ENCODE assay signal across 8 mouse cellular contexts in the genomic region with DNA sequence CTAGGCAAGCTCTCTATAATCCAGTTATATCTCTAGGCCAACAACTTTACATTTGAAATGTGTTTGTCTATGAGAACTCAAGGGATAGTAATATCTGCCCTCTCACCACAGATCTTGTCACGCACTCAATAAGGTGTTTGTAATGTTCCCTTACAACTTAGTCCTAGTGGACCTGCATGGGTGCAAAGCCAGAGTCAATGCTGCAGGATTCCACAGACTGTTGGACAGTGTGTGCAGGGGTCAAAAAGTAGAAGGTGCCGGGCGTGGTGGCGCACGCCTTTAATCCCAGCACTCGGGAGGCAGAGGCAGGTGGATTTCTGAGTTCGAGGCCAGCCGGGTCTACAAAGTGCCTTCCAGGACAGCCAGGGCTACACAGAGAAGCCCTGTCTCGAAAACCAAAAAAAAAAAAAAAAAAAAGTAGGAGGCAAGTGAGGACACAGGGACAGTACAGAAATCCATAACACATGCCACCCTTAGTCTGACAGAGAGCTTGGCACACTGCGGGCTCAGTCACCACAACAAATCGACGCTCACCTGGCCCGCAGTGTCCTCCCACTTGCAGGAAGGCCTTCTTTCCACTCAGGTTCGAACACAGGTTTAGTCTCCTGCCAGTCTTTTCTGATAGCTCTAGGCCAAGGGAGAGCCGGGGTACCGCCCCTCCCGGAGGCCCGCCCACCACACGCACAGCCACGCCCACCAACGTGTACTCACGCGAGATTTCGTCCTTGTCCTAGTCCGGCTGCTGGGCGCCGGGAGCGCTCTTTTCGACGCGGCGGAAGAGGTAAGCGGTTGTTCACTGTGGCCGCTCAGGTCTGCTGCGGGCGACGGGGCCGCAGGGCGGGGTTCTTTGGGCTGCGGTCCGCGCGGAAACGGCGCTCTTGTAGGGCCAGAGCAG. TPM values are rescaled to one million over a fixed set of nuclear protein-coding genes. Genes with fewer than 3 reads are reported as not detected.
DNase-seq lines count a peak whose midpoint lies in the region; ATAC-seq and TF ChIP-seq lines count a peak whose summit lies in the region.

A gene (plus strand): TSS at position 712 of the 895 bp plus-strand sequence.

- 12% methylated on average over 45 of the region's 45 CpGs for WGBS in heart, embryonic 11.5 days (ENCODE audit: insufficient replicate concordance)
- WGBS in kidney, embryonic 16.5 days, result 10% methylated on average over 45 of the region's 45 CpGs
- 3% methylated on average over 45 of the region's 45 CpGs for WGBS in liver, adult 2 months

- H3K9me3 ChIP-seq in erythroblast, embryonic 14.5 days (ENCODE audit: control insufficient read depth, low read length), result no peaks in the 10 kb centered on the region
- H3K9me3 ChIP-seq in heart, embryonic 11.5 days (replicated peaks; ENCODE audit: control insufficient read depth, low read length), result no peaks in the 10 kb centered on the region
- H3K9me3 ChIP-seq in kidney, embryonic 16.5 days (ENCODE audit: low read length), result no peaks in the 10 kb centered on the region

- TF ChIP-seq POLR2A in brain, embryonic 14.5 days (IDR thresholded peaks at IDR 0.05; ENCODE audit: borderline replicate concordance, extremely low read depth, insufficient read depth, insufficient read length, poor library complexity, severe bottlenecking), result peak; percentile 76
- peak; percentile 88 for TF ChIP-seq POLR2A in liver, adult 2 months (IDR thresholded peaks at IDR 0.05; ENCODE audit: extremely low read depth, insufficient read depth, low read length)
- peak; percentile 89 for TF ChIP-seq POLR2A in myocyte (IDR thresholded peaks at IDR 0.05; ENCODE audit: insufficient read length, low read depth)

- peak within 1 kb of the TSS; percentile 80 for H3ac ChIP-seq in C2C12 (ENCODE audit: control insufficient read depth, insufficient read length, low read depth)
- H3ac ChIP-seq in myocyte (ENCODE audit: control insufficient read depth, insufficient read length), result peak within 1 kb of the TSS; percentile 72

- peaks cover 43% of the 10 kb centered on the region for H3K36me3 ChIP-seq in C2C12 (ENCODE audit: control insufficient read depth, insufficient read depth)
- peaks cover 38% of the 10 kb centered on the region for H3K36me3 ChIP-seq in erythroblast, embryonic 14.5 days (ENCODE audit: control insufficient read depth)
- H3K36me3 ChIP-seq in heart, embryonic 11.5 days (ENCODE audit: control insufficient read depth, insufficient read depth, low read length), result peaks cover 15% of the 10 kb centered on the region
- peaks cover 21% of the 10 kb centered on the region for H3K36me3 ChIP-seq in kidney, embryonic 16.5 days (ENCODE audit: insufficient read depth, low read length)
- H3K36me3 ChIP-seq in liver, adult 2 months (ENCODE audit: control insufficient read depth, insufficient read depth, low read length), result peaks cover 26% of the 10 kb centered on the region
- peaks cover 33% of the 10 kb centered on the region for H3K36me3 ChIP-seq in myocyte (ENCODE audit: control insufficient read depth, insufficient read depth)
- peaks cover 3% of the 10 kb centered on the region; the same call in 1 of the 2 replicates for H3K36me3 ChIP-seq in splenic B cell, adult 2 months (ENCODE audit: control insufficient read depth, insufficient read depth, low read length, poor library complexity, severe bottlenecking)

- H3K4me3 ChIP-seq in C2C12 (ENCODE audit: insufficient read depth, poor library complexity, severe bottlenecking), result peak within 1 kb of the TSS; percentile 84
- peak within 1 kb of the TSS; percentile 93 for H3K4me3 ChIP-seq in erythroblast, embryonic 14.5 days (replicated peaks)
- H3K4me3 ChIP-seq in heart, embryonic 11.5 days (ENCODE audit: low read depth, low read length), result peak within 1 kb of the TSS; percentile 90
- H3K4me3 ChIP-seq in kidney, embryonic 16.5 days (ENCODE audit: low read length), result peak within 1 kb of the TSS; percentile 97
- peak within 1 kb of the TSS; percentile 79 for H3K4me3 ChIP-seq in liver, adult 2 months (ENCODE audit: insufficient read depth, low read depth, low read length)
- peak within 1 kb of the TSS; percentile 72 for H3K4me3 ChIP-seq in myocyte

- H3K27ac ChIP-seq in heart, embryonic 11.5 days (ENCODE audit: low read depth, low read length), result peak within 1 kb of the TSS; percentile 96
- H3K27ac ChIP-seq in kidney, embryonic 16.5 days (ENCODE audit: low read length), result peak within 1 kb of the TSS; percentile 93
- H3K27ac ChIP-seq in liver, adult 2 months (replicated peaks; ENCODE audit: insufficient read depth, low read depth, low read length), result peak within 1 kb of the TSS; percentile 76

- peaks cover 46% of the 10 kb centered on the region for H3K79me3 ChIP-seq in C2C12 (ENCODE audit: low read depth)

- H3K4me2 ChIP-seq in heart, embryonic 11.5 days, result peak within 1 kb of the TSS; percentile 83
- H3K4me2 ChIP-seq in kidney, embryonic 16.5 days (replicated peaks; ENCODE audit: low read depth, low read length), result peak within 1 kb of the TSS; percentile 69
- H3K4me2 ChIP-seq in myocyte (ENCODE audit: low read depth), result peak within 1 kb of the TSS; percentile 96

- TF ChIP-seq CTCF in C2C12 (IDR thresholded peaks at IDR 0.05; ENCODE audit: control insufficient read depth, insufficient read depth, insufficient read length), result no peak
- TF ChIP-seq CTCF in brain, embryonic 14.5 days (IDR thresholded peaks at IDR 0.05; ENCODE audit: borderline replicate concordance, extremely low read depth, insufficient read depth, insufficient read length), result no peak
- TF ChIP-seq CTCF in liver, adult 2 months (IDR thresholded peaks at IDR 0.05; ENCODE audit: low read depth, low read length), result no peak

- H3K79me2 ChIP-seq in C2C12 (ENCODE audit: control insufficient read depth, insufficient read depth) (peaks cover 54% of the 10 kb centered on the region), myocyte (ENCODE audit: control insufficient read depth, insufficient read depth) (peaks cover 49% of the 10 kb centered on the region)
- H3K79me2 ChIP-seq in liver, adult 2 months (ENCODE audit: control insufficient read depth, insufficient read depth, low read length), result peaks cover 3% of the 10 kb centered on the region; the same call in 1 of the 2 replicates

- peaks cover 46% of the 10 kb centered on the region for H3K4me1 ChIP-seq in erythroblast, embryonic 14.5 days (ENCODE audit: control insufficient read depth)
- H3K4me1 ChIP-seq in heart, embryonic 11.5 days (ENCODE audit: control insufficient read depth, insufficient read depth, low read length), result peaks cover 11% of the 10 kb centered on the region
- peaks cover 37% of the 10 kb centered on the region for H3K4me1 ChIP-seq in kidney, embryonic 16.5 days (ENCODE audit: insufficient read depth, low read length)
- H3K4me1 ChIP-seq in liver, adult 2 months (ENCODE audit: control insufficient read depth, insufficient read depth, low read length), result peaks cover 17% of the 10 kb centered on the region

- H3K27me3 ChIP-seq in C2C12 (ENCODE audit: control insufficient read depth, insufficient read depth, insufficient read length) (no peaks in the 10 kb centered on the region), myocyte (ENCODE audit: control insufficient read depth, insufficient read depth, insufficient read length) (no peaks in the 10 kb centered on the region)
- H3K27me3 ChIP-seq in erythroblast, embryonic 14.5 days (ENCODE audit: control insufficient read depth), result no peaks in the 10 kb centered on the region
- no peaks in the 10 kb centered on the region for H3K27me3 ChIP-seq in heart, embryonic 11.5 days (ENCODE audit: control insufficient read depth, insufficient read depth, low read length)
- H3K27me3 ChIP-seq in kidney, embryonic 16.5 days (ENCODE audit: insufficient read depth, low read length), result no peaks in the 10 kb centered on the region
- H3K27me3 ChIP-seq in liver, adult 2 months (ENCODE audit: control insufficient read depth, insufficient read depth, low read length), result no peaks in the 10 kb centered on the region
- no peaks in the 10 kb centered on the region for H3K27me3 ChIP-seq in splenic B cell, adult 2 months (ENCODE audit: control insufficient read depth, insufficient read depth, low read length, poor library complexity, severe bottlenecking)

- peak; percentile 97 for DNase-seq in brain, embryonic 14.5 days (ENCODE audit: low read depth)
- peak; percentile 93 for DNase-seq in liver, adult 2 months (ENCODE audit: extremely low read depth, low read depth, low spot score)
- DNase-seq in splenic B cell, adult 2 months (ENCODE audit: low read depth, low spot score), result peak; percentile 97

- peak; percentile 95 for ATAC-seq in heart, embryonic 11.5 days (replicated peaks; ENCODE audit: insufficient number of reproducible peaks, low FRiP score, low TSS enrichment)
- peak; percentile 96 for ATAC-seq in kidney, embryonic 16.5 days (ENCODE audit: low FRiP score, low TSS enrichment)

- peak within 1 kb of the TSS; percentile 99 for H3K9ac ChIP-seq in heart, embryonic 11.5 days (ENCODE audit: low read depth, low read length)
- H3K9ac ChIP-seq in kidney, embryonic 16.5 days (replicated peaks; ENCODE audit: low read length), result peak within 1 kb of the TSS; percentile 99
- H3K9ac ChIP-seq in liver, adult 2 months (ENCODE audit: low read depth, low read length), result peak within 1 kb of the TSS; percentile 93

TF ChIP-seq in C2C12, 6 proteins besides CTCF, POLR2A, EP300 and RAD21 (continues in another document):
- TF ChIP-seq FOSL1 (IDR thresholded peaks at IDR 0.05; ENCODE audit: insufficient read depth, low read length, poor library complexity, severe bottlenecking) (no peak), MAX (IDR thresholded peaks at IDR 0.05) (no peak), MYOD1 (IDR thresholded peaks at IDR 0.05; ENCODE audit: control insufficient read depth, insufficient read length, low read depth) (no peak), CEBPB (IDR thresholded peaks at IDR 0.05; ENCODE audit: low read depth) (no peak), USF1 (IDR thresholded peaks at IDR 0.05; ENCODE audit: low read depth) (no peak)

TF ChIP-seq in myocyte, 11 proteins besides CTCF, POLR2A, EP300 and RAD21 (continues in another document):
- no peak for TF ChIP-seq MAX (IDR thresholded peaks at IDR 0.05; ENCODE audit: low read depth)
- TF ChIP-seq MYOG (IDR thresholded peaks at IDR 0.05; ENCODE audit: control insufficient read depth in 1 of 3, insufficient read depth in 1 of 3, insufficient read length in 2 of 3, low read depth in 2 of 3), result peak in 1 of 3 experiments; percentile 19
- TF ChIP-seq REST (IDR thresholded peaks at IDR 0.05; ENCODE audit: insufficient read depth, insufficient read length), result no peak
- TF ChIP-seq POLR2AphosphoS2 (IDR thresholded peaks at IDR 0.05; ENCODE audit: insufficient read length, low read depth), result peak; percentile 93
- no peak for TF ChIP-seq MYOD1 (IDR thresholded peaks at IDR 0.05; ENCODE audit: control insufficient read depth in 1 of 3, insufficient read length in 2 of 3, low read depth in 2 of 3)

RNA-seq across cellular contexts. Expression of the gene that starts here (rescaled TPM):
- 47.0 TPM for polyA plus RNA-seq in C2C12 (2012; fragmentation: generic; extraction: Trizol)
- 52.9 and 59.4 TPM in 2 replicates for polyA plus RNA-seq in brain, embryonic 14.5 days (2012; rRNA removed)
- polyA plus RNA-seq in erythroblast, embryonic 14.5 days (2012), result 0.96 and 2.3 TPM in 2 replicates
- 47.4 and 62.0 TPM in 2 replicates for polyA plus RNA-seq in heart, embryonic 11.5 days (2014; fragmentation: Nextera tagmentation; extraction: Ambion mirVana)
- 67.1 and 80.0 TPM in 2 replicates for polyA plus RNA-seq in kidney, embryonic 16.5 days (2015; fragmentation: Nextera tagmentation; extraction: Ambion mirVana)
- 179 and 188 TPM in 2 replicates for total RNA-seq in liver, adult 2 months (2014; rRNA removed)
- 4.1 and 6.8 TPM in 2 replicates for polyA plus RNA-seq in liver, adult 2 months (2012; rRNA removed)
- polyA plus RNA-seq in myocyte (2012; fragmentation: generic; extraction: Trizol), result 26.6 TPM

Comparison
In these comparisons a context has a peak if more than half of its experiments do, and no peak if none do; other contexts are left out.
1. Peak in every context shown above with its lines: DNase-seq, ATAC-seq, H3K4me3 ChIP-seq and H3K27ac ChIP-seq.